Mouse (Mus musculus) kidney, adult 9 months (tissue): Measurements from ENCODE around the gene Zfp839.
"Not testable (repeated sequence)": the region's sequence is repeated elsewhere in the genome, so short reads cannot be mapped to it uniquely, and the experiment has no call there.

Source experiments
- DNase-seq: peaks from one replicate; pipeline ENCODE4 v3.0.0; 2022

Zfp839 gene

GRCm38 (mm10) chr12:110841731-110842493, 8.1 kb upstream of the Zfp839 start:
- peak; percentile 13 for DNase-seq

GRCm38 (mm10) chr12:110843194-110844048, 6.6 kb upstream of the Zfp839 start:
- DNase-seq = peak; percentile 91

- no peak for DNase-seq
Measured at GRCm38 (mm10) chr12:110844227-110845130, 5.6 kb upstream of the Zfp839 start.

GRCm38 (mm10) chr12:110845131-110845880, 4.7 kb upstream of the Zfp839 start:
- peak; percentile 97 for DNase-seq

GRCm38 (mm10) chr12:110846191-110846765, 3.8 kb upstream of the Zfp839 start:
- DNase-seq = peak; percentile 14

- DNase-seq = no peak
Measured at GRCm38 (mm10) chr12:110850929-110851256, 840 bp downstream of the Zfp839 start.

GRCm38 (mm10) chr12:110851414-110851813, 1.4 kb downstream of the Zfp839 start:
- DNase-seq = peak; percentile 15

GRCm38 (mm10) chr12:110851923-110852322, 1.9 kb downstream of the Zfp839 start:
- no peak for DNase-seq

- no peak for DNase-seq
Measured at GRCm38 (mm10) chr12:110854786-110855737, 5.0 kb downstream of the Zfp839 start.

GRCm38 (mm10) chr12:110857196-110857595, 7.1 kb downstream of the Zfp839 start:
- no peak for DNase-seq

GRCm38 (mm10) chr12:110858681-110859080, 8.6 kb downstream of the Zfp839 start:
- DNase-seq = not testable (repeated sequence)

- no peak for DNase-seq
Measured at GRCm38 (mm10) chr12:110860293-110860692, 10.2 kb downstream of the Zfp839 start.

- no peak for DNase-seq
Measured at GRCm38 (mm10) chr12:110861256-110861655, 11.2 kb downstream of the Zfp839 start.

GRCm38 (mm10) chr12:110864008-110864407, 14.0 kb downstream of the Zfp839 start:
- no peak for DNase-seq

- no peak for DNase-seq
Measured at GRCm38 (mm10) chr12:110865571-110865970, 15.5 kb downstream of the Zfp839 start.

- DNase-seq = peak; percentile 14
Measured at GRCm38 (mm10) chr12:110865989-110866388, 15.9 kb downstream of the Zfp839 start.

- no peak for DNase-seq
Measured at GRCm38 (mm10) chr12:110870107-110870506, 20.1 kb downstream of the Zfp839 start.

- DNase-seq = no peak
Measured at GRCm38 (mm10) chr12:110871247-110871646, 21.2 kb downstream of the Zfp839 start.

- no peak for DNase-seq
Measured at GRCm38 (mm10) chr12:110875351-110875750, 25.3 kb downstream of the Zfp839 start.

- DNase-seq = no peak
Measured at GRCm38 (mm10) chr12:110882291-110882690, 32.2 kb downstream of the Zfp839 start.

GRCm38 (mm10) chr12:110885251-110885650, 35.2 kb downstream of the Zfp839 start:
- DNase-seq = peak; percentile 77
